Mouse (Mus musculus) left cerebral cortex, postnatal 4 days (tissue): ENCODE data around the gene Kif13a. TPM values are rescaled to one million over a fixed set of nuclear protein-coding genes. Genes with fewer than 3 reads are reported as not detected.

Experiments used
- DNase-seq: peaks from one replicate; pipeline ENCODE4 v3.0.0-alpha.2; 2022
- intact Hi-C: fragments of 180-260 bp; cut with DNase I; formaldehyde crosslinking; loops from one replicate; pipeline ENCODE4 v1.15.1; 2025
- total RNA-seq, 2 experiments: library from RNA; stranded (reverse); gene quantifications; 2 replicates each; pipeline ENCODE4 v1.2.3; 2021

Kif13a gene
- total RNA-seq, 2 experiments from 2014 or later = 30.8 to 30.9 TPM

- no peak for DNase-seq
- intact Hi-C loops = no loop called here
These were observed 4.0 kb downstream of the Kif13a start for GRCm38 (mm10) chr13:46925671-46926070.

GRCm38 (mm10) chr13:46921559-46921958 is 8.1 kb downstream of the Kif13a start:
- intact Hi-C loops = no loop called here
- DNase-seq = no peak

DNA sequence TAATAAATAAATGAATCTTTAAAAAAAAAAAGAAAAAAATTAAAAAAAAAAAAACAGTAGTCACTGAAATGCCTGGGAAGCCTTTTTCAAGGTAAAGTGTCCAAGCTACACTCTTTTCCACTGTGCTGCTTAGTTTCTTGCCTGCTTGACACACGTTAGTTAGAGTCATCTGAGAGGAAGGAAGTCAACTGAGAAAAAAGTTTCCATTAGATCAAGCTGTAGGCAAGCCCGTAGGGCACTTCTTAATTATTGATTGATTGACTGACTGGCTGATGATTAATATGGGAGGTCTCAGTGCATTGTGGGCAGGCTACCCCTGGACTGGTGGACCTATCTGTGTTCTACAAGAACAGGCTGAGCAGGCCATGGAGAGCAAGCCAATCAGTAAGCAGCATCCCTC is 9.9 kb downstream of the Kif13a start:
- intact Hi-C loops = no loop called here
- DNase-seq = no peak

DNA sequence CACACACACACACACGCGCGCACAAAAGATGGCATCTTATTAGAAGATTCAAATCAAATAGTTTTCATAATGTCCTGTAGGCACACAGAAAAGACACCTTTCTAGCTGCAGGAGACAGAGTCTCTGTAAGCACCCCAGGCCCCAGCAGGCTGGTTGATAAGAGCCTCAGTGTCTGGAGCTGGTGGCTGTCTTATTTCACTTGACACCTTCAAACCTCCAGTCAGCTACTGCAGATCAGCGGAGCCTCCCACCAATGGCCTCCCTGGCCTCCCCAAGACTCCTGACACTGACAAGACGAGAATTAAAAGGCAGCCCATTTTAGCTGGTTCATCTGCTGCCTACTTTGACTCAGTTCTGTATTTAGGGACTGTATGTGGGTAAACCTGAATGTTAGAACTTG is 11.2 kb downstream of the Kif13a start:
- no peak for DNase-seq
- intact Hi-C loops = no loop called here

DNA sequence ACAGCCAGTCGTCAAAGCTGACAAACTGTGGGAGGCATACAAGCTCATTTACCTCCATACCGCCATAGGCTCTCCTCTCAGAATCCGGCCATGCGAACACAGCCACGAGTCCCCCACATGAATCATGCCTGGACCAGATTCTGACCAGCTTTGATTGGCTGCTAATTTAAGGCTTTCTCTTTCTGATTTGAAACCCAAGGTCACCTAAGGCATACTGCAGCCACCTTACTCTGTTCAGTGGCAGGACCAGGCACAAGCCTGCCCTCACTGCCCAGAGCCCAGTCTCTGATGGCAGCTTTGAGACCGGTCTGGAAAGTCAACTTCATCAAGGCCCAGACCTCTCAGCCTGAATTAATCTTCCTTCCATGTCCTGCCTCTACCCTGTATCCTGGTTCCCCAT is 17.7 kb downstream of the Kif13a start:
- intact Hi-C loops = no loop called here
- DNase-seq = no peak

DNA sequence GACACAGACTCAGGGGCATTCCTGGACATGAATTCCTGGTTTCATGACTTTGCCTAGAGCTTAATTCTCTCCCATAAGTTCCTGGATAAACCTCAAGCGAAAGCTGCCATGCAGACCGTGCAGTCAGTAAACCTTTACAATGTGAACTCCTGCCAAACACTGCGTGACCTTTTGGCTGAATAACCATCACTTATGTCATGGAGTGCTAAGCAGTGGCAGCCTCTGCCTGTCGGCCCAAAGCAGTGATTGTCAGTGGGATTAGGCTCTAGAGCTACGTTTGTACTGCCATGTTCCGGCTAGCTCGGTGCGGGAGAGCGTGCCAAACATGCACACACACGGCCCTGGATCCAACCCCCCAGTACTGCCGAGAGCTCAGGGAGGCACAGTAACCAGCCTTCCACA is 18.6 kb downstream of the Kif13a start:
- no peak for DNase-seq
- intact Hi-C loops = no loop called here

DNA sequence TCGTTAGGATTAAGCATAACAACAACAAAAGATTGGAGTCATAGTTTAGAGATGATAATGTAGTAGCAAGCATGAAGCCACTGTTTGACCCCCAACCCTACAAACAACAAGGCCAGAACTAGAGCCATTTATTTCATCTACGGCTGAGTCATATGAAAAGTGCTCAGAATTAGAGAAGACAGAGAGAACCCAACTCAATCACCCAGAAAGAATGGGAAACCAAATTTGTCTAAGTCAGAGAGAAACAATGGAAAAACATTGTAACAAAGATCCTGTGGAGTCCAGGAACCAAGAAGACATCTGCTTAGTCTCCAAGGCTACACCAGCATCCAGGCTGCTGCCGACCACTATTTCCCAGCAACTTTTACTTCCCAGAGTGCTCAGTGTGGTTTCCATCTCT is 19.7 kb downstream of the Kif13a start:
- intact Hi-C loops = no loop called here
- no peak for DNase-seq

- intact Hi-C loops = no loop called here
These were observed 20.6 kb downstream of the Kif13a start for GRCm38 (mm10) chr13:46909005-46909565.

GRCm38 (mm10) chr13:46908387-46908786 is 21.3 kb downstream of the Kif13a start:
- DNase-seq = no peak
- intact Hi-C loops = no loop called here

More at GRCm38 (mm10) chr13:46909005-46909565, 20.6 kb downstream of the Kif13a start:
- DNase-seq = no peak

- intact Hi-C loops = no loop called here
- DNase-seq = no peak
These were observed 21.8 kb downstream of the Kif13a start for GRCm38 (mm10) chr13:46907861-46908260.

- no peak for DNase-seq
These were observed 22.6 kb downstream of the Kif13a start for GRCm38 (mm10) chr13:46907115-46907514.

DNA sequence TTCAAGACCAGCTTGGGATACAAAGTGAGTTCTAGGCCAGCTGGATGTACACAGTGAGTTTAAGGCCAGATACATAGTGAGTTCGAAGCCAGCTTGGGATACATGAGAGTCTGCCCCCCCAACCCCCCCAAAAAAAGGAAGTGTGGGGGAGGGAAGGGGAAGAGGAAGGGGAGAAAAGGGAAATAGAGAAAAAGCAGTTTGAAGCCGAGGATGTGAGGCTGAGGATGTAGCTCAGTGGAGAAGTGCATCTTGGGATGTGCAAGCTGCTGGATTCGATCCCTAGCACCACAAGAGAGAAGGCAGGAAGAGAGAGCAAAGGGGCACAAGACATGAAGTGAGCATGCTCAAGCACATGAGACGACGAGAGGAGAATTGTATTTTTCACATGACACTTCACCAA is 23.7 kb downstream of the Kif13a start:
- intact Hi-C loops = no loop called here
- no peak for DNase-seq

More at GRCm38 (mm10) chr13:46907115-46907514, 22.6 kb downstream of the Kif13a start:
- intact Hi-C loops = no loop called here

DNA sequence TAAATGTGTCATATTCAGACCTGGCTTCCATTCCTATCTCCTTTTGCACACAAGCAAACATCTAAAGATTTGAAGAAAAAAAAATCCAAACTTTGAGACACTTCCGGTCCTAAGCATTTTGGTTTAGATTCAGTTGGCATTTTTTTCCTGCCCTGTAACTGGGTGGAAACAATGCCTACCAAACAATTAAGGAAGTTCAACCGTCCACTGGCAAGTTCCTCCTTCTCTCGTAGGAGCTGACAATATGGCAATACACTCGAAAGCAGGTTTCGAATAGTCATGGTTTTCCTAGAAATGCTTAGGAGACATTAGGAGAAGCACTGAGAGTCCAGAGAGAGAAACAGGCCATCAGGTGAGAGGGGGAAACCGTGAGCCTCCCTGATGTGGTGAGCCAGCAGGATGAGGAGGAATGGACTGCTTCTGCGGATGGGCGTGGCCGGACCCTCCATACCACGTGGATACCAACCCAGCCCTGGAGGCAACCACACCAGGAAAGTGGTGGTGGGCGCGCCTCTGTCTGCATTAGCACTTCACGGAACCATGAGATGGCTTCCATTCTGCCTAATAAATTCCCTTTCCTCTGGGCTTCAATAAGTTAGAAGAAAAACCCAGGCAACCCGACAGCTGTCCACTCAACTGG is 24.6 kb downstream of the Kif13a start:
- DNase-seq = no peak
- intact Hi-C loops = no loop called here

- intact Hi-C loops = no loop called here
- no peak for DNase-seq
These were observed 27.0 kb downstream of the Kif13a start for GRCm38 (mm10) chr13:46902568-46903255.

DNA sequence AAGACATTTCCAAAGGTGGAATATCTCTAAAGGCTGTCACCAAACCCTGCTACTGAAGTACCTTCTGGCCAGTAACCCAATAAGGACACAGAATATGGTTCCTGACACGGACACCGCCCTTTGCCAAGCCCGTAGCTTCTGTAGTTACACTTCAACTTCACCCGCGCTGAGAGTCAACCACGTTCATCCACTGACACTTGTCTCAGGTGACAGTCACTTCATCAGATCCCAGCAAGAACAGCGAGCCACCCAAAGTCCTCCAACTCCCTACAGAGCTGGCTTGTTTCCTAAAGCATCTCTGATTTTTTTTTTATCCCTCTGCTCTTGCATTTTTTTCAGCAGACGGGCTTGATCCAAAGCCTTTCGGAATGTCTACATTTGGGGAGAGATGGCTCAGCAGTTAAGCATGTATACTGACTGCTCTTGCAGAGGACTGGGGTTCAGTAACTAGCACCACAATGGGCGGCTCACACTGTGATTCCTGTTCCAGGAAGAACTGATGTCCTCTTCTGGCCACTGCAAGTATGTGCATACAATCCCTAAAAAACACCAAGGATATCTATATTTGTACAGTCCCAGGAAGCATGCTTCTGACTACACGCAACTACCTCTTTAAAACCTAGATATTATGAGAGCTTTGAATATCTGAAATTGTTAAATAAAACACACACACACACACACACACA is 28.7 kb downstream of the Kif13a start:
- DNase-seq = no peak
- intact Hi-C loops = no loop called here

DNA sequence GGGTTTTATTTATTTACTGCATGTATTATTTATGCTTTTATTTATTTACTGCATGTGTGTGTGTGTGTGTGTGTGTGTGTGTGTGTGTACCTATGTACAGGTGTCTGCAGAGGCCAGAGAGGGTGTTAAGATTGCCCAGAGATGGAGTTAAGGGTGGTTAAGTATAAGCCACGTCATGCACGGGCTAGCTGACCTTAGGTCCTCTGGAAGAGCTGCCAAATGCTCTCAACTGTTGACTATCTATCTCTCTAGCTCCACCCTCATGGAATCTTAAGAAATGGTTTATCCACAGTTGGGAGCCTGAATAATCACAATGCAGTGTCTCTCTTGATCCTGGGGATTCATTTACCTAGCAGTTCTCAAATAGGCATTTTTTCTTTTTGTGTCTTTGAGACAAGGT is 30.8 kb downstream of the Kif13a start:
- intact Hi-C loops = no loop called here

DNA sequence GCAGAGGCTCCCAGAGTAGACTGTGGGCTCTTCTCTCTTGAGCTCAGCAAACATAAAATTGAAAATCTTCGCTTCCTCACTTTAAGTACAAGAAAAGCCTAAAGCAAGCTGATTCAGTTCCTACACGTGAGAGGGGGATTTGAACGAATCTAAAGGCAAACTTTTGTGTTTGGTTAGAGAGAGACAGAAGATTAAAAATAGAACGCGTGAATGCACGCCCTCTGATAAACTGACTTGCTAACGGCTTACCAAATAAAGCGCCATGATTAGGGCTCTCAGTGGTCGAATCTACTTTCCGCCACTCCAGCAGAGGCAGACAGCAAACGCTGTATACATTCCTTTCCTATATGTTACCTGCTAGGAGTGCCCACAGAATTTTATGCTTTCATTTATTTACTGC is 31.3 kb downstream of the Kif13a start:
- intact Hi-C loops = no loop called here

More for the DNA sequence above, 30.8 kb downstream of the Kif13a start:
- DNase-seq = no peak

GRCm38 (mm10) chr13:46892380-46892779 is 37.3 kb downstream of the Kif13a start:
- intact Hi-C loops = no loop called here
- no peak for DNase-seq

More for the DNA sequence above, 31.3 kb downstream of the Kif13a start:
- no peak for DNase-seq

GRCm38 (mm10) chr13:46888150-46888683 is 41.5 kb downstream of the Kif13a start:
- DNase-seq = peak; percentile 31
- intact Hi-C loops = no loop called here

DNA sequence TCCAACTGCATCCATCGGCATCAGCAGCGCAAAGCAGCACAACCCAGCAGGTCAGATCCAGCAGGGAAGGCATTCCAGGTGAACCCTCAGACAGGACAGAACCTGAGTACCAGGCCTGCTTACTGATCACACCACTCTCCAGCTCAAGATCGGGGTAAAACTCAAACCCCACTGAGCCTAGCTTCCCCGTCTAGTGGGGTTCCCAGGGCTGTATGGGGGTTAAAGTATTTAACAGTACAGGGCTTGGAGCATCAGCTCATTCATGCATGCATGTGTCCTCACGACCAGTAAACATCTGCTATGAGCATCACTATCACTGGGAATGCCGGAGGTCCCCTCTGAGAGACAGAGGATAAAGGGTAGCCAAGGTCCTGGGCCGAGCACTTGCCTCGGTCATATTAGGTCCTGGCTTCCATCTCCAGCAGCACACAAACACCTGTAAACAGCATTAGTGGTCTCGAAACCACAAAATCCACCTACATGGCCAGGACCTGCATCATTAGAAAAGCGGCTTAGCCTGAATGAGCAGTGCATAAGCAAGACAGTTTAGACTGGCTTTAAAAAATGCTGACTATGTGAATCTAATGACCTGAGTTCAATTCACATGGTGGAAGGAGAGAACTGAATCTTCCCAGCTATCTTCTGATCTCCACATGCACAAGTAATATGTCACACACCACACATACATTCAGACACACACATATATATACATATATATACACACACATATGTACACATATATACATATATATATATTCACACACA is 43.0 kb downstream of the Kif13a start:
- no peak for DNase-seq
- intact Hi-C loops = no loop called here

- intact Hi-C loops = no loop called here
- DNase-seq = no peak
These were observed 44.0 kb downstream of the Kif13a start for GRCm38 (mm10) chr13:46885759-46886060.
